Mouse (Mus musculus) neural tube, embryonic 11.5 days (tissue): ENCODE measurements around the gene Dusp1. TPM values are rescaled to one million over a fixed set of nuclear protein-coding genes. Genes with fewer than 3 reads are reported as not detected.
A peak's percentile ranks its signal among the peaks of the same experiment; 100 is the strongest.

Source experiments
- ATAC-seq: fragments of 200-750 bp; cut with Nextera tagmentation; 2 replicates; pipeline ENCODE4 v1.8.0; 2017; ENCODE audit warnings: moderate number of reproducible peaks, mild to moderate bottlenecking, moderate TSS enrichment, moderate library complexity; ENCODE audit not compliant: insufficient read depth, low FRiP score, low TSS enrichment
- DNase-seq: peaks from one replicate; pipeline ENCODE4 v3.0.0-alpha.2; 2015; ENCODE audit warnings: low spot score
- H3K27ac ChIP-seq: fragments of 300-500 bp; sonication (generic); 2 replicates; pipeline ENCODE4 v1.5.1; 2014; ENCODE audit warnings: low read depth, mild to moderate bottlenecking, low read length
- H3K27me3 ChIP-seq: fragments of 300-500 bp; sonication (generic); 2 replicates; pipeline ENCODE4 v1.6.1; 2014; ENCODE audit warnings: mild to moderate bottlenecking, low read length, mixed read lengths; ENCODE audit not compliant: control insufficient read depth, insufficient read depth
- H3K36me3 ChIP-seq: fragments of 300-500 bp; sonication (generic); 2 replicates; pipeline ENCODE4 v1.6.1; 2014; ENCODE audit warnings: mild to moderate bottlenecking, low read length, moderate library complexity, mixed read lengths; ENCODE audit not compliant: control insufficient read depth, insufficient read depth
- H3K4me1 ChIP-seq: fragments of 300-500 bp; sonication (generic); 2 replicates; pipeline ENCODE4 v1.6.1; 2014; ENCODE audit warnings: low read length, mixed read lengths; ENCODE audit not compliant: control insufficient read depth, insufficient read depth
- H3K4me2 ChIP-seq: fragments of 300-500 bp; sonication (generic); 2 replicates; pipeline ENCODE4 v1.6.1; 2014; ENCODE audit warnings: low read depth, mild to moderate bottlenecking, moderate library complexity
- H3K4me3 ChIP-seq: fragments of 300-500 bp; sonication (generic); 2 replicates; pipeline ENCODE4 v1.5.1; 2014; ENCODE audit warnings: low read depth, low read length
- H3K9ac ChIP-seq: fragments of 300-500 bp; sonication (generic); 2 replicates; pipeline ENCODE4 v1.6.1; 2014; ENCODE audit warnings: mild to moderate bottlenecking, low read length
- H3K9me3 ChIP-seq: fragments of 300-500 bp; sonication (generic); 2 replicates; pipeline ENCODE4 v1.6.1; 2016; ENCODE audit warnings: low read length; ENCODE audit not compliant: control insufficient read depth
- WGBS: fragments of 180-500 bp; shearing (Covaris S2); extraction: QIAGEN DNeasy Blood & Tissue Kit; methylation state at CpG from one replicate; pipeline ENCODE4 v1.1.7; 2014; 5-methylcytosine and 5-hydroxymethylcytosine counted together
- polyA plus RNA-seq: library from polyadenylated mRNA; unstranded; fragments of >200 nt; fragmentation: Nextera tagmentation; extraction: Ambion mirVana; gene quantifications from 2 replicates; pipeline ENCODE4 v1.2.1, GENCODE M21; 2014

Gene Dusp1
- polyA plus RNA-seq, 1 experiment from 2014 or later: 34.0 TPM

- Histone ChIP-seq H3K4me3 (no peak overlapping the region), H3K9me3 (no peaks in the 10 kb centered on the region), H3K27me3 (no peaks in the 10 kb centered on the region), H3K4me2 (no peak overlapping the region), H3K4me1 (no peaks in the 10 kb centered on the region), H3K27ac (no peak overlapping the region), H3K36me3 (no peaks in the 10 kb centered on the region), H3K9ac (no peak overlapping the region)
- DNase-seq (no peak), ATAC-seq (no peak)
- WGBS: 77% methylated on average over 3 of the region's 3 CpGs
These were observed 47.3 kb downstream of the Dusp1 start for GRCm38 (mm10) chr17:26514581-26515030.

DNA sequence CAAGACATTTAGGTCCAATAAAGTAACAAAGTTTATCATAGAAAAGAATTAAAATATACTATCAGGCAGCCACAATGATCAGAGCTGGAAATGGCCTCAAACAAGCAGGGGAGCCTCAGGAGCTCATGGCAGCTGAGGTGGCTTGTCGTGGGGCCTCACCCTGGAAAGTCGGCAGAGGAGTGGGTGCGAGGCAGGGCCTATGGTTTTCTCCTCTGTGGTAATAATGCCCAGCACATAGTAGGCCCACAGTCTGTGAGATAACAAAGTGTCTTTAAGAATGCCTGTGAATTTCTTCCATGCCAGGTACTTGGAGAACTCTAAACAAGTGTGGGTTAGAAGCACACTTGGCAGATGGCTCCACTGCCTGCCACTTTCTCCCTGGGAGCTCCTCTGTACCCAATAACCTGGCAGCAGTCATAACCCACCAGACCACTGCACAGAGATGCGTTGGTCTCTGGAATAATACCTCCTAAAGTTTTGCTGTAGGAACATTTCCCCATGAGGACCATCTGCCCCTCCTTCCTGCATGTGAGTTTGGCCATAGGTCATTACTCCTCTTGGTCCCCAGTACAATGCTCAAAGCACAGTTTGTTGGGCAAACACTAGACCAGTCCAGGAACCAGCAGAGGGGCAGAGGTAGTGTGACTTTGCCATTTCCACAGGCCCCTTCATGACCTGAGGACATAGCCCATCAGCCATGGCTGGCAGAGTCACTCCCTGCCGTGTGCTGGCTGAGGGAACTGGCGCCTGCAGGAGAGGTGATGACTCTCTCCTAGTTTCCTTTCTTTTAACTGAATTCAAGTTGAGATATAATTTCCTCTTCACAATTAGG lies 48.3 kb downstream of the Dusp1 start:
- Histone ChIP-seq H3K27me3 (no peaks in the 10 kb centered on the region), H3K27ac (no peak overlapping the region), H3K9ac (no peak overlapping the region), H3K4me2 (no peak overlapping the region), H3K4me1 (peaks cover 3% of the 10 kb centered on the region; the same call in 1 of the 2 replicates), H3K36me3 (no peaks in the 10 kb centered on the region), H3K9me3 (no peaks in the 10 kb centered on the region), H3K4me3 (no peak overlapping the region)
- 75% methylated on average over 6 of the region's 6 CpGs for WGBS
- DNase-seq (no peak), ATAC-seq (no peak)

DNA sequence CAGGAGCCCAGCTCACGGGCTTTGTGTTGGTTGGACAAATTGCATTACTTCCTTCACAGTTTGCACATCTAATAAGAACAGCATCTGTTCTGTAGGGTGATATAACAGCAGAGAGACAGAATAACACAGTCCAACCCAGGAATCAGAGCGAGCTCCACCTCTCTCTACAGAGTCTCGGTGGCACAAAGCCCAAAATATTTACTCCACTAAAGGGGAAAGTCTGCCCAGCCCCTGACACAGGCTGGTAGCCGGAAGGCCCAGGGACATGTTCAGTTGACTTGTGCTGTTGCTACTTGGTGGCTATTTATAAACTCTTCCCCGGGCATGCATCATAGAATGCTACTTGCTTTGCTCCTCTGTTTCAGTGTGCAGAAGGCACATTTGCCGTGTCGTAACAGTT lies 49.0 kb downstream of the Dusp1 start:
- H3K9me3 ChIP-seq: no peaks in the 10 kb centered on the region
- H3K4me3 ChIP-seq: no peak overlapping the region
- H3K27ac ChIP-seq: no peak overlapping the region
- no peak for DNase-seq
- no peak overlapping the region for H3K4me2 ChIP-seq
- H3K36me3 ChIP-seq: no peaks in the 10 kb centered on the region
- no peak for ATAC-seq
- peaks cover 3% of the 10 kb centered on the region; the same call in 1 of the 2 replicates for H3K4me1 ChIP-seq
- H3K9ac ChIP-seq: no peak overlapping the region
- 86% methylated on average over 7 of the region's 7 CpGs for WGBS
- H3K27me3 ChIP-seq: no peaks in the 10 kb centered on the region

GRCm38 (mm10) chr17:26511816-26512774 lies 49.8 kb downstream of the Dusp1 start:
- DNase-seq: no peak
- peaks cover 5% of the 10 kb centered on the region for H3K4me1 ChIP-seq
- H3K27me3 ChIP-seq: no peaks in the 10 kb centered on the region
- no peak overlapping the region for H3K9ac ChIP-seq
- WGBS: 67% methylated on average over 7 of the region's 7 CpGs
- no peak overlapping the region for H3K27ac ChIP-seq
- no peaks in the 10 kb centered on the region for H3K36me3 ChIP-seq
- no peak for ATAC-seq
- no peaks in the 10 kb centered on the region for H3K9me3 ChIP-seq
- H3K4me3 ChIP-seq: no peak overlapping the region
- no peak overlapping the region for H3K4me2 ChIP-seq

DNA sequence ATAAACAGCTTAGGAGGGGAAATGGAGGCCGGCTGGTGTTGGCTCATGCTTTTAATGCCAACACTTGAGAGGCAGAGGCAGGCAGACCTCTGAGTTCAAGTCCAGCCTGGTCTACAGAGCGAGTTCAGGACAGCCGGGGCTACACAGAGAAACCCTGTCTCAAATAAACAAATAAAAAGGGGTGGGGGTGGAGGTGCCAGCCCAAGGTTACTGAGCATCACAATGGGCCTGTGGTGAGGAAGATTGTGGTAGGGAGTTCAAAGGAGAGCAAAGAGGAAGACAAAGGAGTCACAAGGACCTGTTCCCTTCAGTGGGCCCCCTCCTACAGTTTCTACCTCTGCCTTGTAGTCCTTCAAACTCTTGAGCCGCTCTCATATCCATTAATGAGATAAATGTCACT lies 50.7 kb downstream of the Dusp1 start:
- Histone ChIP-seq H3K4me2 (no peak overlapping the region), H3K36me3 (peaks cover under 1% of the 10 kb centered on the region), H3K27ac (no peak overlapping the region), H3K4me1 (peaks cover 13% of the 10 kb centered on the region), H3K4me3 (no peak overlapping the region), H3K9ac (no peak overlapping the region), H3K27me3 (no peaks in the 10 kb centered on the region), H3K9me3 (no peaks in the 10 kb centered on the region)
- WGBS: 35% methylated on average over 4 of the region's 4 CpGs
- ATAC-seq (no peak), DNase-seq (no peak)

- Histone ChIP-seq H3K27me3 (no peaks in the 10 kb centered on the region), H3K9ac (no peak overlapping the region), H3K27ac (no peak overlapping the region), H3K4me1 (peaks cover 16% of the 10 kb centered on the region), H3K4me3 (no peak overlapping the region), H3K9me3 (no peaks in the 10 kb centered on the region), H3K4me2 (no peak overlapping the region), H3K36me3 (peaks cover 3% of the 10 kb centered on the region)
- no peak for DNase-seq
- ATAC-seq: no peak
- 76% methylated on average over 15 of the region's 15 CpGs for WGBS
These were observed 51.5 kb downstream of the Dusp1 start for GRCm38 (mm10) chr17:26510146-26511045.

DNA sequence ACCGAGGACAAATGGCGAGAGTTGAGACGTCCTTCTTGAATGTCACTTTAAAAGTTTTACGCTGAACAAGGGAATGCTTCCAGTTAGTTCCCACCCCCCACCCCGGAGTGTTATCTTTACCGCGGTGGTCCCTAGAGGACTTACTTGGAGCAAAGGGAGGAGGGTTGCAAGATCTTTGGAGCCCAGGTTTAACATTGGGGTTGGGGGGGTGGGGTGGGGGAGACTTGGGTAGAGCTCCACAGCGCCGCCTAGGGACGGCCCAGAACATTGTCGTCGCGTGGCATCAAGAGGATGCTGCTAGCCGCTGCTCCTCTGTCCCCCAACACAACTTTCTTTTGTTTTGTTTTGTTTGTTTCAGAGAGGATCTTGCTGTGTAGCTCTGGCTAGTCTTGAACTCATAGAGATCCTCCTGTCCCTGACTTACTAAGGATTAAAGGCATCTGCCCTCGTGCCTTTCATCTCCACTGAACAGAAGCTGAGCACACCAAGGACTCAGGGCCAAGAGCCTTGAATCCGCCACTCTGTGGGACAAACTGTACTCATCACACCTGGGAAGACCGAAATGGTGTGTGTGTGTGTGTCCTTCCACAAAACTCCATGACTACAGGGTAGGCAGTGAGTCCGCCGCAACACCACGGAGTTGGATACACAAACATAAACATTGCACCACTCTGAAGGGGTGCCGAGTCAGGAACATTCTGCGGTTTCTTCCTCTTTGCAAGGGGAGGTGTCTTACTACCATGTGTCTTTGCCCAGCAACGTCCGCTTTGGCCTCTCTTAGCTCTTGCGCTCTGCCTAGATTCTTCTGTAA lies 52.8 kb downstream of the Dusp1 start:
- peak; percentile 33 for ATAC-seq
- peak overlapping the region; percentile 54 for H3K4me3 ChIP-seq
- peaks cover 3% of the 10 kb centered on the region for H3K36me3 ChIP-seq
- no peaks in the 10 kb centered on the region for H3K27me3 ChIP-seq
- peak; percentile 85 for DNase-seq
- WGBS: 26% methylated on average over 25 of the region's 25 CpGs
- H3K27ac ChIP-seq: peak overlapping the region; percentile 98
- H3K4me2 ChIP-seq: peak overlapping the region; percentile 61
- H3K9me3 ChIP-seq: no peaks in the 10 kb centered on the region
- H3K4me1 ChIP-seq: peaks cover 24% of the 10 kb centered on the region
- H3K9ac ChIP-seq: peak overlapping the region; percentile 92
